Mouse (Mus musculus): Measurements from ENCODE around the gene Lrrc28. TPM values are rescaled to one million over a fixed set of nuclear protein-coding genes. Genes with fewer than 3 reads are reported as not detected.
A peak's percentile ranks its signal among the peaks of the same experiment; 100 is the strongest.

Gene Lrrc28
- polyA plus RNA-seq, 1 experiment from 2014 or later = 20.9 TPM

- peak; percentile 78 for DNase-seq (ENCODE audit: low spot score)
- 59% methylated on average over 4 of the region's 4 CpGs for WGBS
- no peak overlapping the region for H3K4me2 ChIP-seq (ENCODE audit: low read length)
- no peaks in the 10 kb centered on the region for H3K9me3 ChIP-seq (replicated peaks; ENCODE audit: low read length)
- no peak overlapping the region for H3K27ac ChIP-seq
- no peak overlapping the region for H3K4me3 ChIP-seq (replicated peaks; ENCODE audit: low read depth, low read length)
- no peaks in the 10 kb centered on the region for H3K4me1 ChIP-seq (replicated peaks; ENCODE audit: insufficient read depth, low read length)
- H3K36me3 ChIP-seq (ENCODE audit: insufficient read depth, low read length) = no peaks in the 10 kb centered on the region
- peak; percentile 74 for TF ChIP-seq CTCF (IDR thresholded peaks at IDR 0.05; ENCODE audit: low read depth)
- H3K27me3 ChIP-seq (ENCODE audit: insufficient read depth, low read length) = no peaks in the 10 kb centered on the region
- no peak overlapping the region for H3K9ac ChIP-seq (ENCODE audit: low read depth, low read length)
- ATAC-seq (replicated peaks; ENCODE audit: low FRiP score, low read depth) = no peak
These were observed 25.2 kb downstream of the Lrrc28 start for GRCm38 (mm10) chr7:67619836-67620235.

- WGBS = 79% methylated on average over 3 of the region's 3 CpGs
- no peaks in the 10 kb centered on the region for H3K9me3 ChIP-seq (replicated peaks; ENCODE audit: low read length)
- H3K4me3 ChIP-seq (replicated peaks; ENCODE audit: low read depth, low read length) = no peak overlapping the region
- no peak overlapping the region for H3K9ac ChIP-seq (ENCODE audit: low read depth, low read length)
- no peaks in the 10 kb centered on the region for H3K36me3 ChIP-seq (ENCODE audit: insufficient read depth, low read length)
- H3K4me2 ChIP-seq (ENCODE audit: low read length) = no peak overlapping the region
- DNase-seq (ENCODE audit: low spot score) (peak; percentile 43), ATAC-seq (replicated peaks; ENCODE audit: low FRiP score, low read depth) (0 out of 2 replicates have a peak, but pooled peaks have one; percentile 40)
- no peaks in the 10 kb centered on the region for H3K27me3 ChIP-seq (ENCODE audit: insufficient read depth, low read length)
- TF ChIP-seq CTCF (IDR thresholded peaks at IDR 0.05; ENCODE audit: low read depth) = no peak
- H3K4me1 ChIP-seq (replicated peaks; ENCODE audit: insufficient read depth, low read length) = no peaks in the 10 kb centered on the region
- H3K27ac ChIP-seq = no peak overlapping the region
These were observed 26.8 kb downstream of the Lrrc28 start for GRCm38 (mm10) chr7:67618316-67618715.

GRCm38 (mm10) chr7:67617646-67618045, 27.4 kb downstream of the Lrrc28 start:
- H3K4me2 ChIP-seq (ENCODE audit: low read length) = no peak overlapping the region
- H3K36me3 ChIP-seq (ENCODE audit: insufficient read depth, low read length) = no peaks in the 10 kb centered on the region
- H3K27me3 ChIP-seq (ENCODE audit: insufficient read depth, low read length) = no peaks in the 10 kb centered on the region
- H3K4me1 ChIP-seq (replicated peaks; ENCODE audit: insufficient read depth, low read length) = no peaks in the 10 kb centered on the region
- DNase-seq (ENCODE audit: low spot score) (no peak), ATAC-seq (replicated peaks; ENCODE audit: low FRiP score, low read depth) (no peak)
- no peak overlapping the region for H3K27ac ChIP-seq
- WGBS = 71% methylated on average over 10 of the region's 10 CpGs
- no peak overlapping the region for H3K4me3 ChIP-seq (replicated peaks; ENCODE audit: low read depth, low read length)
- no peak overlapping the region for H3K9ac ChIP-seq (ENCODE audit: low read depth, low read length)
- no peak for TF ChIP-seq CTCF (IDR thresholded peaks at IDR 0.05; ENCODE audit: low read depth)
- H3K9me3 ChIP-seq (replicated peaks; ENCODE audit: low read length) = no peaks in the 10 kb centered on the region

GRCm38 (mm10) chr7:67616890-67617289, 28.2 kb downstream of the Lrrc28 start:
- DNase-seq (ENCODE audit: low spot score) = peak; percentile 87
- Histone ChIP-seq H3K9me3 (replicated peaks; ENCODE audit: low read length) (no peaks in the 10 kb centered on the region), H3K4me2 (ENCODE audit: low read length) (no peak overlapping the region), H3K4me1 (replicated peaks; ENCODE audit: insufficient read depth, low read length) (no peaks in the 10 kb centered on the region), H3K27me3 (ENCODE audit: insufficient read depth, low read length) (no peaks in the 10 kb centered on the region), H3K27ac (peak overlapping the region; percentile 68; the same call in 1 of the 2 replicates), H3K36me3 (ENCODE audit: insufficient read depth, low read length) (no peaks in the 10 kb centered on the region), H3K4me3 (replicated peaks; ENCODE audit: low read depth, low read length) (no peak overlapping the region), H3K9ac (ENCODE audit: low read depth, low read length) (no peak overlapping the region)
- TF ChIP-seq CTCF (IDR thresholded peaks at IDR 0.05; ENCODE audit: low read depth) = no peak
- 0 out of 2 replicates have a peak, but pooled peaks have one; percentile 49 for ATAC-seq (replicated peaks; ENCODE audit: low FRiP score, low read depth)
- 9% methylated on average over 4 of the region's 4 CpGs for WGBS

GRCm38 (mm10) chr7:67614464-67614861, 30.6 kb downstream of the Lrrc28 start:
- H3K27ac ChIP-seq = 0 out of 2 replicates have a peak overlapping the region, but pooled peaks have one; percentile 3
- DNase-seq (ENCODE audit: low spot score) (no peak), ATAC-seq (replicated peaks; ENCODE audit: low FRiP score, low read depth) (no peak)
- no peak overlapping the region for H3K4me3 ChIP-seq (replicated peaks; ENCODE audit: low read depth, low read length)
- no peaks in the 10 kb centered on the region for H3K9me3 ChIP-seq (replicated peaks; ENCODE audit: low read length)
- TF ChIP-seq CTCF (IDR thresholded peaks at IDR 0.05; ENCODE audit: low read depth) = no peak
- no peak overlapping the region for H3K9ac ChIP-seq (ENCODE audit: low read depth, low read length)
- WGBS = 84% methylated on average over 7 of the region's 7 CpGs
- no peaks in the 10 kb centered on the region for H3K36me3 ChIP-seq (ENCODE audit: insufficient read depth, low read length)
- H3K4me2 ChIP-seq (ENCODE audit: low read length) = no peak overlapping the region
- no peaks in the 10 kb centered on the region for H3K27me3 ChIP-seq (ENCODE audit: insufficient read depth, low read length)
- H3K4me1 ChIP-seq (replicated peaks; ENCODE audit: insufficient read depth, low read length) = no peaks in the 10 kb centered on the region

GRCm38 (mm10) chr7:67613795-67614463, 31.1 kb downstream of the Lrrc28 start:
- Histone ChIP-seq H3K9me3 (replicated peaks; ENCODE audit: low read length) (no peaks in the 10 kb centered on the region), H3K27ac (0 out of 2 replicates have a peak overlapping the region, but pooled peaks have one; percentile 3), H3K4me1 (replicated peaks; ENCODE audit: insufficient read depth, low read length) (no peaks in the 10 kb centered on the region), H3K9ac (ENCODE audit: low read depth, low read length) (no peak overlapping the region), H3K36me3 (ENCODE audit: insufficient read depth, low read length) (no peaks in the 10 kb centered on the region), H3K4me2 (ENCODE audit: low read length) (no peak overlapping the region), H3K27me3 (ENCODE audit: insufficient read depth, low read length) (no peaks in the 10 kb centered on the region), H3K4me3 (replicated peaks; ENCODE audit: low read depth, low read length) (no peak overlapping the region)
- DNase-seq (ENCODE audit: low spot score) (peak; percentile 33), ATAC-seq (replicated peaks; ENCODE audit: low FRiP score, low read depth) (no peak)
- TF ChIP-seq CTCF (IDR thresholded peaks at IDR 0.05; ENCODE audit: low read depth) = no peak
- 56% methylated on average over 10 of the region's 10 CpGs for WGBS

Data from kidney, postnatal 0 days (tissue).